Mouse (Mus musculus): ENCODE measurements at regions not wholly inside any gene's neighbourhood (a gene's known extent, or its start where the extent isn't known, plus 50 kb on each side); places are given as distances from the start of the nearest gene placed in this dataset.

DNA sequence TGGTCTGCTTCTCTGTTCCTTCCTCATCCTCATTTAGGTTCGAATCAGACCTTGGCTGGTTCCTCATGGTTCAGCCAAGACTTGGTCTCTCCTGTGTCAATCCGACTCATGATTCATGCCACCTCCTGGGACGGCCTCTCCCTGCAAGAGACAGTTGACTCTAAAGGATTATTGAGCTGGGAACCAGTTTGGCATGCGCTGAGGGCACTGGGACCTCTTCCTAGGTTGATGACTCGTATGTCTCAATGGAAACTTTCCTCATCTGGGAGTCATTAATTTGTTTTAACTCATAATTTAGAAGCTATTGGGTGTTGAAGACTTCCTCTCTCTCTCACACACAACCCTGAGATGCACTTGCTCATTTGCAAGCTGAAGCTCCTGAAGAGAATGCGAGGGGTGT, 254.5 kb downstream of the Cog6 start:
- TF ChIP-seq CTCF (IDR thresholded peaks at IDR 0.05; ENCODE audit: low read depth) (no peak), EP300 (IDR thresholded peaks at IDR 0.05; ENCODE audit: low read depth) (no peak)
